Mouse (Mus musculus): ENCODE results near the gene Vdr.

Gene Vdr

DNA sequence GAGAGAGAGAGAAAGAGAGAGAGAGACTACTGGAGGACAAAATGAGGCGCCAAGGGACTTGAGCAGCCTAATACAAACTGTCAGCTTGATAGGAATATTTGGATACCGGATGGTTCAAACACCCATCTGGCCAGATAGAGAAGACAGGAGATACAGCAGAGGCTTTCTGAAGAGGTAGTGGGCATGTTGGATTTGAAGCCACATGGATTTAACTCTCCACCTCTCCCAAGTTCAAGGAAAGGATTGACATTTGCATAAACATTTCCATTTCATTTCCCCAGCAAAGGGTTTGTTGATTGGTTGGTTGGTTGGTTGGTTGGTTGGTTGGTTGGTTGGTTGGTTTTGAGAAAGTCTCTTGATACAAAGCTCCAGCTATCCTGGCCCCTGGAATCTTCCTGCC is 62.6 kb downstream of the Vdr start:
- no peak for DNase-seq (ENCODE audit: low read depth, low spot score)

DNA sequence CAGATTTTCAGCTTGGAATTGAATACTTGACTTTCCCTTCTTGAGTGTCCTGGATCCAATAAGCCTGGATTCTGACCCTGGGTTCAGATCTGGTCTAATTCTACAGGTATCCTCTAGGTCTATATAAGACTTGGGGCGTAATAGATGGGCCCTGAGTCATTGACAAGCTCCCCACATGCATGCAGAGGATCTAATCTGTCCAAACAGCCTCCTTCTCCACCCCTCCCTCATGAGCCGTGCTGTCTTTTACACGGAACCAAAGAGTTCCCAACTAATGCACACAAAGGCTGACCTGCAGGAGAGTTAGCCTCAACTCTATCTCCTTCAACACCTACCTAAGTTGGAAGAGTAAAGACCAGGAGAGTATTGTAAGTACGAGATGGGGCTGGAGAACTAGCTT is 63.1 kb downstream of the Vdr start:
- no peak for DNase-seq (ENCODE audit: low read depth, low spot score)

GRCm38 (mm10) chr15:97846121-97846882 is 64.1 kb downstream of the Vdr start:
- no peak for DNase-seq (ENCODE audit: low read depth, low spot score)

DNA sequence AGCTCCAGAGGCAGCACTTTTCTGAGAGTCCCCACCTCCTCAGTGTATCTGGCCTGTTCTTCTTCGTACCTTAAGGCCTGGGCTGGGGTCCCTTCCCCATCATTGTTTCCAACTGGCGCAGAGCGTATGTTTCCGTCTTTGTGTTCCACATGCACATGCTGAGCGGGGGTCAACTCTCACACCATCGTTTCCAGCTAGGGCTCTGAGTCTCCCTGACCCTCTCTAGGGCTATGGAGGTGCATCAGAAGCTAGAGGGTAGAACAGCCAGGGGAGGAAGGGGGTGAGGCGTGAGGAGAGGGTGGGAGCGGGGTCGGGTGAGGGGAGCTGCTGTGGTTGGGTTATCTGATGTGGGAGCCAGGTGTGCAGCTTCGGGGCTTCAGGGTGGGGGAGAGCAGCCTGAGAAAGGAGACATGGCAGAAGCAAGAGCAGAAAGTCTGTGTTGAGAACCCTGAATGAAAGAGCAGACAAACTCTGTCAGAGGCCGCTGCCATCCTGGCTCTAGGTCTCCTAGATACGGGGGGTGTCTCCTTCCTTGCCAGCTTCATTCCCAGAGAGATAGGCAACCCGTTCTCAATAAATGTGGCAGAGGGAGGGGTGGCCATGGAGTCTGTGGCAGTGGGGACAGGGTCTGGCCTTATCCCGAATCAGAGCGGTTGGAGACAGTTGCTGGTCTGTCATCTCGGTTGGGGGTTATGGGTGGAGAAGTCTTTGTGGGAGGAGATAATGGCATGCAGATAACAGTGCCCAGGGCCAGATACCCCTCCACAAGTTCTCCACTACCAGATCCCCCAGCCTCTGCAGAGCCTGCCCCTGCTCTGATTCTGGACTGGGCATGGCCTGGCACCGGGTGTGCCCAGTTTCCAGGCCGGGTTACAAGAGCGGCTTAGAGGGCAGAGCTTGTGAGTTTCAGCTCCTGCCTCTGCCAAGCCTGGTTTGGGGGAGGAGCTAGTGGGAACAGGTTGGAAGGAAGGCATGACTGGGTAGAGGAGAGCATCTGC is 66.1 kb downstream of the Vdr start, which contains the start of gene Hdac7:
Gene Hdac7, minus strand, starts transcription at position 466 of the 998 bp plus-strand sequence.
- no peak for DNase-seq (ENCODE audit: low read depth, low spot score)

DNA sequence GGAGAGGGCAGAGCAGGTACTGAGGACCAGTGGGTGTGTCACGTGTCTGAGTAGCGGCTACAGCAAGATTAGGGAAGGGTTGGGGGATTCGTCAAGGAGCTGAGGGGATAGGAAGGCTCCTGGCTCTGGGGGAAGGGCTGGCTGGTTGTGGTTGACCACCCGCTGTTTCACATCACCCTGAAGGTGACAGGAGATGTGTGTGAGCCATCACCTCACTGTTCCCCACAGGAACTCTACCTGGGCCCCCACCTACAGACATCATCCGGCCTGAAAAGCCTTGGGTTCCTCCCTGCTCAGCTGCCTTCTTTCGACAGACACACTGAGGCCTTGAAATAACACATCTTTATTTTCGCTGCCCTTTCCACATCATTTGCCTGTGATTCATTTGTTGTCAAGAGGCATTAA is 67.2 kb downstream of the Vdr start:
- DNase-seq (ENCODE audit: low read depth, low spot score): no peak

GRCm38 (mm10) chr15:97842058-97842457 is 68.4 kb downstream of the Vdr start:
- no peak for DNase-seq (ENCODE audit: low read depth, low spot score)

DNA sequence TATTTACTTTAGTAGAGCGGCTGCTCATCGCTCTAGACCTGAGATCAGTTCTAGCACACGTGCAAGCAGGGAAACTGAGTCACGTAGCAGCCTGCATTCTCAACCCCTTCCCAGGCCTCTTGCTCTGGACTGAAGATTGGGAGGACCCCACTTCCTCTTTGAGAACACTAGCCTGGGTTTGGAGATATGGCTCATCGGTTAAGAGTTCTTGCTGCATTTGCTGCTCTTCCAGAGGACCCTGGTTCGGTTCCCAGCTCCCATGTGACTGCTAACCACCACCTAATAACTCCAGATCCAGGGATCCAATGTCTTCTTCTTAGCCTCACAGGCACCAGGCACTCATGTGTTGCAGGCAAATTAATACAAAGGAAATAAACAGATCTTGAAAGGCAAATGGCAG is 69.0 kb downstream of the Vdr start:
- DNase-seq (ENCODE audit: low read depth, low spot score): no peak

GRCm38 (mm10) chr15:97840781-97841180 is 69.6 kb downstream of the Vdr start:
- no peak for DNase-seq (ENCODE audit: low read depth, low spot score)

- no peak for DNase-seq (ENCODE audit: low read depth, low spot score)
These were observed 70.4 kb downstream of the Vdr start for GRCm38 (mm10) chr15:97839991-97840455.

GRCm38 (mm10) chr15:97839473-97839872 is 71.0 kb downstream of the Vdr start:
- no peak for DNase-seq (ENCODE audit: low read depth, low spot score)

GRCm38 (mm10) chr15:97839012-97839411 is 71.4 kb downstream of the Vdr start:
- DNase-seq (ENCODE audit: low read depth, low spot score): no peak

GRCm38 (mm10) chr15:97838395-97838794 is 72.0 kb downstream of the Vdr start:
- no peak for DNase-seq (ENCODE audit: low read depth, low spot score)

- DNase-seq (ENCODE audit: low read depth, low spot score): no peak
These were observed 72.9 kb downstream of the Vdr start for GRCm38 (mm10) chr15:97837491-97838061.

GRCm38 (mm10) chr15:97836894-97837247 is 73.6 kb downstream of the Vdr start:
- DNase-seq (ENCODE audit: low read depth, low spot score): no peak

GRCm38 (mm10) chr15:97836153-97836893 is 74.1 kb downstream of the Vdr start:
- DNase-seq (ENCODE audit: low read depth, low spot score): no peak

- DNase-seq (ENCODE audit: low read depth, low spot score): no peak
These were observed 77.5 kb downstream of the Vdr start for GRCm38 (mm10) chr15:97832764-97833479.

DNA sequence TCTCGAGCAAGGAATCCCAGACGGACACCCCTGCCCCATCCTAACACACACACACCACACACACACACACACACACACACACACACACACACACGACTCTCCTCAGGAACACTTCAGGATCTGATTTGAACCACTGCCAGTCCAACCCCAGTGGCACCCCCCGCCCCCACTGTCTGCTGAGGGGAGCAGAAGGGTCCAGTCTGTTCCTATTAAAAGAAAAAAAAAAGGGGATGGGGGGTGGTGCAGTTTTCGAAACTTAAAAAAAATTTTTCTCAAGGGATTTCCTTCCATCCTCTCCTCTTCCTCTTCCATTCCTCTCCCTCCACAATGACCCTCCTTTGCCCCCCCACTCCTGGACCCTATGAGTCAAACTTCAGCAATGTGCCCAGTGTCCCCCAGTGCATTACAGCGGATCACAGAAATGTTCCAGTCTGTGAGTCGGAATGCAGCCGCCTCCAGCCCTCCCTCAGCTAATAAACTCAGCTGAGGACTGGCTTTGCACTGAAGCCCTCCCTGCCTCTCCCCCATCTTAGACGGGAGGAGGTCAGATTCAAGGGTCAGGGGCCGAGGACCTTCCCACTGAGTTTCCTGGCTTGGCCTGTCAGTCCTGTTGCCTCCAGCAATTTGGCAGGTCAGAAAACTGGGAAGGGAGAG is 78.3 kb downstream of the Vdr start:
- DNase-seq (ENCODE audit: low read depth, low spot score): no peak

DNA sequence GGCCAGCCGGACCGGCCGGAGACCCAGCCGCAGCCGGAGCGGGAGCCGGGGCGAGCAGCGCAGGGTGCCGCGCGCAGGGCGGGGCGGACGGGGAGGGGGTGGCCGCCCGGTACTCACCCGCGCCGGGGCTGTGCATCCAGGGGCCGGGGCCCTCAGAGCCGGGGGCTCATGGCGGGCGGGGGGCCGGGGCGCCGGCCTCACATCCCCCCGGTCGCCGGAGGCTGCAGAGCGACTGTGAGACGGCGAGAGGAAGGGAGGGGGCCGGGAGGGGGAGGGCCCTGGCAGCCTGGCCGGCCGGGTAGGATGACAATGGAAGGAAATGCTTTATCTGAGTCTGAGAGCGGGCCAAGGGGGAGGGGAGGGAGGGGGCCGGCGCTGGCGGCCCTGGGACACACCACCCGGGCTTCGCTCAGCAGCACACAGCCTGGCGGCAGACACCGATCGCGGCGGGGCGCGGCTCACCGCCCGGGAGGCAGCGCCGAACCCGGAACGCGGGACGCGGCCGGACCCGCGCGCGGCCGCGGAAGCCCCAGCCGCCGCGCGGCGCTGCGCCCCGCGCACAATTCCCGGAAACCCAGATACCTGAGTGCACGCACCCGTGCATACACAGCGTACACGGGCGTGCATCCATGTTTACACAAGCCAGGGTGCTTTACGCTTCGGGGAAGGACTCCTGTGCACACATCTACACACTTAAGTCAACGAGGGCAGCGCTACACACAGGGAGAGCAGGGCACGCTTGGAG is 79.0 kb downstream of the Vdr start:
- no peak for DNase-seq (ENCODE audit: low read depth, low spot score)

- no peak for DNase-seq (ENCODE audit: low read depth, low spot score)
These were observed 79.6 kb downstream of the Vdr start for GRCm38 (mm10) chr15:97830788-97831241.
